Mouse (Mus musculus) liver, embryonic 14.5 days (tissue): ENCODE measurements around the gene Mybl2. TPM values are rescaled to one million over a fixed set of nuclear protein-coding genes. Genes with fewer than 3 reads are reported as not detected.

Experiments used
- ATAC-seq: fragments of 200-750 bp; cut with Nextera tagmentation; 2 replicates; pipeline ENCODE4 v1.8.0; 2017; ENCODE audit warnings: moderate number of reproducible peaks, mild to moderate bottlenecking, moderate library complexity; ENCODE audit not compliant: insufficient read depth
- DNase-seq, 3 experiments: peaks; one replicate each; pipeline ENCODE4 v3.0.0-alpha.2; 2012 to 2013; ENCODE audit warnings: low read depth in 3 of 3, low spot score in 3 of 3
- H3K27ac ChIP-seq: fragments of 300-500 bp; sonication (generic); 2 replicates; pipeline ENCODE4 v1.5.1; 2014; ENCODE audit warnings: moderate library complexity, mild to moderate bottlenecking, control low read depth, inconsistent platforms
- H3K27me3 ChIP-seq: fragments of 300-500 bp; sonication (generic); 2 replicates; pipeline ENCODE4 v1.6.1; 2014; ENCODE audit warnings: mild to moderate bottlenecking, low read length, moderate library complexity; ENCODE audit not compliant: control insufficient read depth, insufficient read depth
- H3K36me3 ChIP-seq: fragments of 300-500 bp; sonication (generic); replicated peaks from 2 replicates; pipeline ENCODE4 v1.6.1; 2014; ENCODE audit warnings: low read depth; ENCODE audit not compliant: control insufficient read depth, insufficient read depth
- H3K4me1 ChIP-seq, 2 experiments: fragments of 200-500 bp in 1 of 2; fragments of 300-500 bp in 1 of 2; sonication (generic) in 1 of 2; replicated peaks; 2 replicates each; pipeline ENCODE4 v1.6.1; 2012 to 2014; ENCODE audit warnings: antibody characterized with exemption in 1 of 2, inconsistent platforms in 1 of 2, low read length in 1 of 2; ENCODE audit not compliant: control insufficient read depth in 2 of 2, insufficient read depth in 2 of 2
- H3K4me2 ChIP-seq: fragments of 300-500 bp; sonication (generic); 2 replicates; pipeline ENCODE4 v1.6.1; 2014; ENCODE audit warnings: low read depth, mild to moderate bottlenecking, control low read depth, moderate library complexity
- H3K4me3 ChIP-seq, 2 experiments: fragments of 200-500 bp in 1 of 2; fragments of 300-500 bp in 1 of 2; sonication (generic) in 1 of 2; 2 replicates each; pipeline ENCODE4 v1.5.1; 2012 to 2014; ENCODE audit warnings: low read depth in 2 of 2, low read length in 2 of 2, mild to moderate bottlenecking in 2 of 2, control low read depth in 1 of 2, inconsistent platforms in 1 of 2, moderate library complexity in 1 of 2; ENCODE audit not compliant: insufficient read depth in 1 of 2
- H3K9ac ChIP-seq: fragments of 300-500 bp; sonication (generic); replicated peaks from 2 replicates; pipeline ENCODE4 v1.6.1; 2014; ENCODE audit warnings: mild to moderate bottlenecking, control low read depth, moderate library complexity
- H3K9me3 ChIP-seq: fragments of 300-500 bp; sonication (generic); 2 replicates; pipeline ENCODE4 v1.6.1; 2016; ENCODE audit warnings: low read length, mixed read lengths; ENCODE audit not compliant: control insufficient read depth
- CTCF ChIP-seq: IDR thresholded peaks from 2 replicates; pipeline ENCODE4 v1.5.1; 2016; ENCODE audit warnings: antibody characterized with exemption, low read depth, control low read depth
- EP300 ChIP-seq: IDR thresholded peaks from 2 replicates; pipeline ENCODE4 v1.6.1; 2016; ENCODE audit warnings: antibody characterized with exemption, low read depth
- WGBS: fragments of 180-500 bp; shearing (Covaris S2); extraction: QIAGEN DNeasy Blood & Tissue Kit; methylation state at CpG from one replicate; pipeline ENCODE4 v1.1.7; 2014; ENCODE audit not compliant: insufficient replicate concordance; 5-methylcytosine and 5-hydroxymethylcytosine counted together
- polyA plus RNA-seq, 2 experiments: library from polyadenylated mRNA; depleted of rRNA in 1 of 2; stranded (reverse) in 1 of 2; unstranded in 1 of 2; fragments of >200 nt; fragmentation: Nextera tagmentation in 1 of 2; extraction: Ambion mirVana in 1 of 2; gene quantifications; 2 replicates each; pipeline versions ENCODE4 v1.2.1 to v1.2.3; 2012 to 2014

Gene Mybl2
- polyA plus RNA-seq, 2 experiments, result 30.8 to 33.7 TPM

DNA sequence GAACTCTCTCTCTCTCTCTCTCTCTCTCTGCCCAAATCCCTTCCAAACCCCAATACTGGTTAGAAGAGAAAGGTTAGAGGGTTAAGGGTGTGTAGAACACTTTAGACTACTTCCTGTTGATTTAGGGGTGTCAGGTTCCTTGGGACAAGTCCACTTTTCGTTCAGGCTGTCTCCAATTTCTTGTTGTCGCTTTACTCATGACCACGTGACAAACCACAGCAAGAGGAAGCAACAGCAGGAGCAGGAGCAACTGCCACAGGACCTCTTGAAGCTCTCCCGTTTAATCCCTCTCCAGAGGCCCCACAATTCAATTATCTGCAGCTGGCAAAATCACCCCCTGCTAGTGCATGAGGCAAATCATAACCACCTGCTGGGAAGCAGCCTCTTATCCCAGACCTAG, 21.9 kb upstream of the Mybl2 start:
- Histone ChIP-seq H3K4me1 (no peaks in the 10 kb centered on the region), H3K27ac (no peak overlapping the region), H3K9ac (no peak overlapping the region), H3K9me3 (no peaks in the 10 kb centered on the region), H3K4me2 (no peak overlapping the region), H3K4me3 (no peak overlapping the region), H3K36me3 (peaks cover 25% of the 10 kb centered on the region), H3K27me3 (no peaks in the 10 kb centered on the region)
- ATAC-seq, result no peak
- WGBS, result 35% methylated on average over 4 of the region's 4 CpGs
- no peak for DNase-seq
- TF ChIP-seq CTCF, result no peak
- no peak for TF ChIP-seq EP300

- Histone ChIP-seq H3K27ac (no peak overlapping the region), H3K27me3 (no peaks in the 10 kb centered on the region), H3K4me3 (no peak overlapping the region), H3K4me1 (no peaks in the 10 kb centered on the region), H3K4me2 (no peak overlapping the region), H3K9ac (no peak overlapping the region), H3K9me3 (no peaks in the 10 kb centered on the region), H3K36me3 (peaks cover 10% of the 10 kb centered on the region)
- WGBS, result 50% methylated on average over 7 of the region's 7 CpGs
- no peak for TF ChIP-seq CTCF
- TF ChIP-seq EP300, result no peak
- no peak for ATAC-seq
- DNase-seq, result no peak
Observed at GRCm38 (mm10) chr2:163039940-163040339, 14.5 kb upstream of the Mybl2 start.

GRCm38 (mm10) chr2:163048125-163048524, 6.4 kb upstream of the Mybl2 start:
- H3K36me3 ChIP-seq, result peaks cover 5% of the 10 kb centered on the region
- H3K4me3 ChIP-seq, result no peak overlapping the region
- H3K27me3 ChIP-seq, result no peaks in the 10 kb centered on the region
- TF ChIP-seq EP300, result no peak
- TF ChIP-seq CTCF, result peak; percentile 93
- ATAC-seq (peak; percentile 53; the same call in 1 of the 2 replicates), DNase-seq (peak in 1 of 3 experiments; percentile 26)
- H3K27ac ChIP-seq, result no peak overlapping the region
- no peaks in the 10 kb centered on the region for H3K9me3 ChIP-seq
- H3K4me1 ChIP-seq, result no peaks in the 10 kb centered on the region
- H3K4me2 ChIP-seq, result peak overlapping the region; percentile 50; the same call in 1 of the 2 replicates
- H3K9ac ChIP-seq, result no peak overlapping the region
- WGBS, result 5% methylated on average over 10 of the region's 10 CpGs

GRCm38 (mm10) chr2:163049116-163049515, 5.4 kb upstream of the Mybl2 start:
- Histone ChIP-seq H3K4me3 (no peak overlapping the region), H3K36me3 (peaks cover 5% of the 10 kb centered on the region), H3K4me1 (peaks cover 5 to 6% of the 10 kb centered on the region in 2 experiments), H3K9me3 (no peaks in the 10 kb centered on the region), H3K27ac (no peak overlapping the region), H3K4me2 (no peak overlapping the region), H3K27me3 (no peaks in the 10 kb centered on the region), H3K9ac (no peak overlapping the region)
- no peak for ATAC-seq
- no peak for TF ChIP-seq CTCF
- no peak for TF ChIP-seq EP300
- 76% methylated on average over 2 of the region's 2 CpGs for WGBS
- no peak for DNase-seq

DNA sequence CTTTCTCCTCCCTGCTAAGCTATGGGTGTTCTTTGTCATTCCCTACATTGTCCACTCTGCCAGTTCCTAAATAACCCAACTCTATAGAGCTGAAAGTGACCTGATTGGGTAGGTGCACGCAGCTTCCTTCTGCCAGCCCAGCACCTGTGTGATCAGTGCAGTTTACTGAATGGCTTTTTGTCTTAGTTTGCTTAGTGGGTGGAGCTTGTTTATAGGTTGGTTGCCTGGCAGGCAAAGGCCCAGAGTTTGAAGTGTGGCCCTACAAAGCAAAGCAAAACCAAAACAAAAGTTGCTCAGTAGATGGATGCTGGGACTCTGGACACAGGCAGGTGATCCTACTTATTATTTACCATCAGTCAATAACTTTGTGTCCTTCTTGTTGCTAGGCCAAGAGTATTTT, 2.8 kb upstream of the Mybl2 start:
- ATAC-seq (no peak), DNase-seq (no peak)
- H3K9me3 ChIP-seq, result no peaks in the 10 kb centered on the region
- no peak overlapping the region for H3K27ac ChIP-seq
- H3K4me1 ChIP-seq, result peaks cover 12 to 21% of the 10 kb centered on the region in 2 experiments
- no peaks in the 10 kb centered on the region for H3K27me3 ChIP-seq
- no peaks in the 10 kb centered on the region for H3K36me3 ChIP-seq
- no peak overlapping the region for H3K4me3 ChIP-seq
- H3K9ac ChIP-seq, result no peak overlapping the region
- TF ChIP-seq EP300 (no peak), CTCF (no peak)
- 53% methylated on average over 1 of the region's 1 CpGs for WGBS
- no peak overlapping the region for H3K4me2 ChIP-seq
